Comparison of ENCODE assay signal across 8 mouse cellular contexts in the genomic region with DNA sequence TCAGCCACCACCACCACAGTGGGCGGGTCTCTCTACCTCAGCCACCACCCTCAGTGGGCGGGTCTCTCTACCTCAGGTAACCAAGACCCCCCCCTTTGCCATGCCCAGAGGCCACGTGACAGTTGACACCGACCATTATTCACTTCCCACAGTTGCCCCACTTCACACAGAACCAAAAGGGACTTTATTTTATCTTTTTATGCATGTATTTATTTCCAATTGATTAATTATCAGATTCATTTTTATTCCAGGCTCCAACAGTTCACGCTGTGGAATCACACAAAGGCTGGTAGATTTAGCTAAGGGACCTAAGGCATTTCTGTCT.
A peak's percentile ranks its signal among the peaks of the same experiment; 100 is the strongest.
DNase-seq lines count a peak whose midpoint lies in the region; ATAC-seq and TF ChIP-seq lines count a peak whose summit lies in the region.

No protein-coding gene starts in this region.

- 0 out of 2 replicates have a peak, but pooled peaks cover 2% of the 10 kb centered on the region for H3K9me3 ChIP-seq in heart, embryonic 13.5 days
- peaks cover 3% of the 10 kb centered on the region; the same call in 1 of the 2 replicates for H3K9me3 ChIP-seq in G1E (replicated peaks)
- H3K9me3 ChIP-seq in hindbrain, embryonic 10.5 days, result no peaks in the 10 kb centered on the region
- H3K9me3 ChIP-seq in liver, postnatal 0 days (ENCODE audit: low read length), result no peaks in the 10 kb centered on the region

- no peaks in the 10 kb centered on the region for H3K36me3 ChIP-seq in heart, embryonic 13.5 days
- no peaks in the 10 kb centered on the region for H3K36me3 ChIP-seq in G1E (replicated peaks)
- H3K36me3 ChIP-seq in hindbrain, embryonic 10.5 days, result no peaks in the 10 kb centered on the region
- no peaks in the 10 kb centered on the region for H3K36me3 ChIP-seq in liver, postnatal 0 days (replicated peaks; ENCODE audit: insufficient read depth, low read length)

- TF ChIP-seq CTCF in G1E (IDR thresholded peaks at IDR 0.05; ENCODE audit: low read depth, low read length), result no peak
- TF ChIP-seq CTCF in liver, postnatal 0 days (IDR thresholded peaks at IDR 0.05; ENCODE audit: low read depth), result no peak

- no peak overlapping the region for H3K27ac ChIP-seq in heart, embryonic 13.5 days (replicated peaks)
- peak overlapping the region; percentile 45 for H3K27ac ChIP-seq in hindbrain, embryonic 10.5 days
- no peak overlapping the region for H3K27ac ChIP-seq in liver, postnatal 0 days (ENCODE audit: low read depth)

- H3K4me3 ChIP-seq in heart, embryonic 13.5 days, result peak overlapping the region; percentile 60
- peak overlapping the region; percentile 67; the same call in 1 of the 2 replicates for H3K4me3 ChIP-seq in G1E (ENCODE audit: low read depth, low read length)
- peak overlapping the region; percentile 54 for H3K4me3 ChIP-seq in hindbrain, embryonic 10.5 days
- peak overlapping the region; percentile 60 for H3K4me3 ChIP-seq in liver, postnatal 0 days (ENCODE audit: low read depth, low read length)

- intact Hi-C loops in heart, postnatal 25 days (cut with DNase I), result loop anchor here (10.0 kb wide), 1 partner anchor 272 kb away; the partner anchor contains the start of gene Pbx3

- peak overlapping the region; percentile 83 for H3K4me2 ChIP-seq in heart, embryonic 13.5 days
- H3K4me2 ChIP-seq in liver, postnatal 0 days (ENCODE audit: low read depth, low read length), result peak overlapping the region; percentile 92

- H3K4me1 ChIP-seq in heart, embryonic 13.5 days, result peaks cover 18% of the 10 kb centered on the region
- peaks cover 16% of the 10 kb centered on the region for H3K4me1 ChIP-seq in G1E (ENCODE audit: insufficient read depth, low read depth, low read length)
- peaks cover 13% of the 10 kb centered on the region for H3K4me1 ChIP-seq in hindbrain, embryonic 10.5 days (replicated peaks)
- peaks cover 11% of the 10 kb centered on the region; the same call in 1 of the 2 replicates for H3K4me1 ChIP-seq in liver, postnatal 0 days (ENCODE audit: insufficient read depth)

- TF ChIP-seq EP300 in liver, postnatal 0 days (IDR thresholded peaks at IDR 0.05; ENCODE audit: low read depth), result no peak

- H3K27me3 ChIP-seq in heart, embryonic 13.5 days (replicated peaks), result no peaks in the 10 kb centered on the region
- peaks cover 3% of the 10 kb centered on the region; the same call in 1 of the 2 replicates for H3K27me3 ChIP-seq in G1E (ENCODE audit: insufficient read depth, low read length)
- peaks cover 7% of the 10 kb centered on the region; the same call in 1 of the 2 replicates for H3K27me3 ChIP-seq in hindbrain, embryonic 10.5 days (ENCODE audit: insufficient read depth, poor library complexity, severe bottlenecking)
- no peaks in the 10 kb centered on the region for H3K27me3 ChIP-seq in liver, postnatal 0 days (ENCODE audit: insufficient read depth, low read length)

- WGBS in heart, embryonic 13.5 days, result 7% methylated on average over 5 of the region's 5 CpGs
- 8% methylated on average over 5 of the region's 5 CpGs for WGBS in hindbrain, embryonic 10.5 days
- WGBS in liver, postnatal 0 days (ENCODE audit: insufficient replicate concordance), result 10% methylated on average over 5 of the region's 5 CpGs

- peak overlapping the region; percentile 77 for H3K9ac ChIP-seq in heart, embryonic 13.5 days
- H3K9ac ChIP-seq in liver, postnatal 0 days (replicated peaks), result no peak overlapping the region

- no peak for ATAC-seq in heart, embryonic 13.5 days (ENCODE audit: extremely low read depth, insufficient number of reproducible peaks, low FRiP score, low TSS enrichment)
- no peak for ATAC-seq in G1E (ENCODE audit: extremely low read depth, insufficient number of reproducible peaks, low FRiP score, poor library complexity, severe bottlenecking)
- no peak for ATAC-seq in liver, postnatal 0 days
- ATAC-seq in monocyte, adult 5-6 weeks (replicated peaks; ENCODE audit: insufficient number of reproducible peaks, low FRiP score, low TSS enrichment, poor library complexity, severe bottlenecking), result no peak

- no peak for DNase-seq in heart, postnatal 25 days (ENCODE audit: low spot score)
- DNase-seq in G1E (ENCODE audit: low spot score), result no peak
- no peak for DNase-seq in hindbrain, embryonic 10.5 days (ENCODE audit: low spot score)
- no peak for DNase-seq in liver, postnatal 0 days
- no peak for DNase-seq in thymus, postnatal 0 days (ENCODE audit: low spot score)
- DNase-seq in thymus, postnatal 36 days, result no peak
